Mouse (Mus musculus): Measurements from ENCODE around the gene 0610009B22Rik.

- TF ChIP-seq CTCF (IDR thresholded peaks at IDR 0.05; ENCODE audit: borderline replicate concordance, insufficient read depth, low read depth, low read length) (no peak), POLR2A (IDR thresholded peaks at IDR 0.05; ENCODE audit: borderline replicate concordance, insufficient read depth, low read length) (no peak)
These were observed 17.8 kb downstream of the 0610009B22Rik start for GRCm38 (mm10) chr11:51670846-51671245.

Data from cerebellum, adult 2 months (tissue).